Mouse (Mus musculus) testis, postnatal 10 days (tissue): ENCODE data around the gene Hao1.

ENCODE experiments used
- DNase-seq: peaks from one replicate; pipeline ENCODE4 v3.0.0; 2021; ENCODE audit warnings: low spot score

Gene Hao1

GRCm38 (mm10) chr2:134554221-134554727, at the start of gene Hao1:
Hao1 (minus strand) TSS chr2:134554368.
- DNase-seq = no peak

GRCm38 (mm10) chr2:134591081-134591694, 37.0 kb upstream of the Hao1 start:
- no peak for DNase-seq

DNA sequence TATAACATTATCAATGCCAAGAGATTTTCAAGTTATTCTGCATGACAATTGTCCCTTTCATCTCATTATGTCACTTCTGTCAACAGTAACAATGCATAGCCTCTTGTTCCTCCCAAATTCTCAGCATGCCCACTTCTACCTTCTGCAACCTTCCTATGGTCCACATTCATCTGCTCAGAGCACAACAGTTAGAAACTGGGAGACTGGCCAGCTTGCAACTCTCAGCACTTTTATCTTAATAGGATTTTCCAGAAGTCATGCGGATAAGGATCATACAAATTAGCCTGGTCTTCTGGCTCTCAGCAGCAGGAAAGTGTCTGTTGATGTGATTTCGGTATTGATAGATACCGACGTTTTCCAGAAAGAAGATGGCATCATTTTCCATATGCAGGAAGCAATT, 31.1 kb upstream of the Hao1 start:
- DNase-seq = no peak

DNA sequence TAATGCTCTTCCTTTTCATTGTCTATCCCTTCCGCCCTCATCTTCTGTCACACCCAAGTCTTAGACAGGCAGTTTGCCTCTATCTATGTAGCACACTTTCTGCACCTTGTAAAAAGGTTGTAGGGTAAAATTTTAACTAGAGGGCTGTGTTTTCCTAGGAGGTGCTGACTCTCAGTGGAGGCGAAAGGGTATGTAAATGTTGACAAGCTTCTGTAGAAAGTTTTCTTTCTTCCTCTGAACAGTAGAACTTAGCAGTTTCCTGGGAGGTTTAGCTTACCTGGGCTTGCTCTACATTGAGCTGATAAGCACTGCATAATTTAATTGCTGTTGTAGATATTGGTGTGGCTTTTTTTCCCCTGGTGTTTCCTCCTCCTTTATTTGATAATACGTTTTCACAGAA, 5.3 kb upstream of the Hao1 start:
- no peak for DNase-seq

DNA sequence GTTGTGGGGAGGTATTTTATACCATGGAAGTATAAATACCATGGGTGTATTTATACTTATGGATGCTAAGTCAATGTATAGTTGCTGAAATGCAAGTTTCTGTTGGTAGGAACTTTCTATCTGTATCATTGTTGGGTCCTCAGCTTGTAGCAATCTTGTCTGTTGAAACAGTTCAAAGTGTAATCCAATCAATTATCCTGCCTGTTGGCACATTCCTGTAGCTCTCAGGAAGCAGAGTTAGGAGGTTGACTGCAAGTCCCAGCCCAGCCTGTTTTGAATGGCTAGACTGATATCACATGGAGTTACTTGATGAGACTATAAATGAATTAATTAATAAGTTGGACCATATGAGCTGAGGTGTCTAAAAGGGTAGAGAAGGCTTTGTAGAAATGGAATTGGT, 1.8 kb downstream of the Hao1 start:
- no peak for DNase-seq

- DNase-seq = peak; percentile 72
Observed at GRCm38 (mm10) chr2:134549770-134550169, 4.4 kb downstream of the Hao1 start.

DNA sequence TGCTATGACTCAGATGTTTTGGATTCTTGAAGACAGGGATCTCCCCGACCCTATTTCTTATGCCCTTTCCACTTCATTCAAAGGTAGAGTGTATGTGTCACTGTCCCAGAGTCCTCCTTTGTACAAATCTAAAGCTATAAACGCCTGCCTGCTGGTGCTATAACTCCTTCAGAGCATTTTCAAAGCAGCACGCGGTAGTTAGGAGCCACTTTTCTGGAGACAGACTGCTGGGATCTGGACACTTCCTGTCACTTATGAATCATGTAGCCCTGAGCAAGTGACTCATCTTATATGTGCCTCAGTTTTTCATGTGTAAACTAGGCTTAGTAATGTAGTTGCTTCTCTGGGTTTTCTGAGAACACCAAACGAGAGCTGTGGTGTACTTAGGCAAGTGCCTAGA, 9.1 kb downstream of the Hao1 start:
- DNase-seq = no peak

DNA sequence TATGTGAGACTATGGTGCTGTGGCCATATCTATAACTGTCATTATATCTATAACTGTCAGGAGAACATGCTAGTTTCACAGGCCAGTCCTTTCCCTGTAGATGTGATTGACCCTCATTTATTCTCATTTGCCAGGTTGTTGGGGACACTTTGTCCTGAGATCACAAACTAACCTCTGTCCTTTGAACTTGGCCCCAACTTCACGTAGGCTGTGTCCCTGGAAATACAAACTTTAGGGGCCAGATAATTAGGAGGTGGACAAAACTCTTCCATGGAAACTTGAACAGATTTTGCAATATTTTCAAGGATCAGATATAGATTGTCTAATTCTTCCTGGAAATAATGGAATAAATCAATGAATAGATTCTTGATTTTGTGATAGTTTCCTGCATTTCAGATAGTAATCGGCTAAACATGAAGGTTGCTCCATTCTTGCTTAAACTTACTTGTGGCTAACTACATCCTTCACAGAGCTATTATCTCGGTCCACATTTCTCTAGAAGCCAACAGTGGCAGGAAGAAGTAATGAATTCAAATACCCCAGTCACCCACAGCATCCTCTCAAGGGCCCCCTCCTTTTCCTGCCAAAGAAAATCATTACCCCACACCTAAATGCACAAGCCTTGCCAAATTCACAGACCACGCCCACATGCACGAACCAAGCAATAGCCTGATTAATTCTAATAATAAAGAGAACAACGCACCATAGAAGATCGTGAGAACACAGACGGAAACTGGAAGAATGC, 9.7 kb downstream of the Hao1 start:
- DNase-seq = no peak

DNA sequence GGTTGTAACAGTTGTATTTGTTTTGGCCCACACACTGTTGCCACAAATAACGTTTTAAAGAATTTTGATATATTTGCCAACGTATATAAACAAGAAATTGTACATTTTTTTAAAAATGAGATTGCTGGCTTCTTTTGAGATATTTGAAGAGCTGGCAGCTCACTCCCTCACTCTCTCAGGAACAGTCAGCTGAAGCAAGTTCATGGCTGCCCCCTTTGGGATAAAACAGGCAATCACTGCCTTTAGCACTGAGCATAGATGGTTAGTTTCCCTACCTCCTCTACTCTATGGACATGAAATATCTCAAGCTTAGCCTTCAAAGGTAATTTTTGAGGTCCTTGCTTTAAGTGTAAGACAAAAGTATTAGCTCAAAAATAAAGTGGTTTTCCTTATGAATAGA, 10.7 kb downstream of the Hao1 start:
- DNase-seq = no peak

DNA sequence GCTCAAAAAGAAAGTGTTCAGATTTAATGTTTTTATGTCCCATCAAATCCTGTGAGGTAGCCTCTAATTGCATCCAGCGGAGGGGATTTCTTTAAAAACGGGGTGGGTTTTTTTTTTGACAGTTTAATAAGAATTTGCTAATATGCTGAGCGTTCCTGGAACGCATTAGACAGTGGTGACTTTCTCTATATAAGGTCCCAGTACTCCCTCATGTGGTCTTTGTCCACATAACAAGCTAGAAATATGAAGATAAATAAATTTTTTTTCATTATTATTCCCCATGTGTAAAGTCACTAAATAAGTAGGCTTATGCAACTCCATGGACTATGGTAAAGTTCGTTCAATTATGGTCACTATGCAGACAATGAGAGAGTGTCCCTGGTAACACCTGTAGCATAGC, 13.1 kb downstream of the Hao1 start:
- no peak for DNase-seq

DNA sequence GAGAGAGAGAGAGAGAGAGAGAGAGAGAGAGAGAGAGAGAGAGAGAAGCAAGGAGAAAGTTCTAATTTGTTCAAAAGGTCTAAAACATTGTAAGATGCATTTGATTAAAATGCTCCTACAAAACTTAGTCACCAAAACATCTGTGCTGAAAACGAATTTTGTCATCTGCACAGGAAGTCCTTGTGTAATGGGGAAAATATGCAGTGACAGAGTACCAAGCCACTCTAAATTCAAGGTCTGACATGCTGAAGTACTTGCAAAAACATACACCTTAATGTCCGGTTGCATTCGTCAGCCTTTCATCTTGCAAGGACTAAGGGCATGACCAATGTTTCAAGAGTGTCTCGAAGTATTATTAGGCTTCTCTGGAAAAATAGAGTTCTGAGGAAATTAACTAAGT, 15.7 kb downstream of the Hao1 start:
- no peak for DNase-seq

GRCm38 (mm10) chr2:134528122-134528810, 25.9 kb downstream of the Hao1 start:
- no peak for DNase-seq

GRCm38 (mm10) chr2:134527419-134528114, 26.6 kb downstream of the Hao1 start:
- DNase-seq = no peak

GRCm38 (mm10) chr2:134518042-134518441, 36.1 kb downstream of the Hao1 start:
- no peak for DNase-seq

GRCm38 (mm10) chr2:134499777-134500176, 54.4 kb downstream of the Hao1 start:
- no peak for DNase-seq

DNA sequence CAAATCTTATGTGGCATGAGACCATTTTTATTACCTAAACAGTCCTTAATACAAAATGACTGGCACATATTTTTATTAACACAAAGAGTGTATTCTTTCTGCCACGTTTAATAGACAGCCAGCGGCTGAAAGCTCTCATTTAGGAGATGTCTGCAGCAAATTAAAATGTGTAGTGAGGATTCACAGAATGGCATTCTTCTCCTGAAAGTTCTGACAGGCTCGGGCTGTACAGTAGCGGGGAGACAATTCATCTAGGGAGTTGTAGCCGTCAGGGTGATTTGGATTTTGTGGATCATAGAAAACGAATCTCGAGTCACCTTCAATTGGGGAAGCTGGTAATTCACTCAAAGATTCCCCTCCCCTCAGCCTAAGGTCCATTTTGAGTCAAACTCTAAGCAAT, 55.7 kb downstream of the Hao1 start:
- DNase-seq = no peak

DNA sequence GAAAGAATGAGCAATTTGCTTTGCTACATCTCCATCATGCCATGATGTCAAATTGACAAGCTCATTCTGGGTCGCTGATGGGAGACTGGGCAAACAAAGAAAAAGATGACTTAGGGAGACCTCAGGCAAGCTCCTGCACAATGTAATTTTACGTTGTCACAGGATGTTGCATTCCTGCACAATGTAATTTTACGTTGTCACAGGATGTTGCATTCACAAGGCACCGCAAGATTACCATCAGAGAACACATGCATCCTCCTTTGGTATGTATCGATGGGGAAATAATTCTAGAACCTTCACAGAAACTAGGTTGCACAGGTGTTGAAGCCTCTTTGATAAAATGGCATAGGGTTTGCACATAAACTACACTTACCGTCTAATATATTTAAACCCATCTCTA, 65.5 kb downstream of the Hao1 start:
- no peak for DNase-seq

DNA sequence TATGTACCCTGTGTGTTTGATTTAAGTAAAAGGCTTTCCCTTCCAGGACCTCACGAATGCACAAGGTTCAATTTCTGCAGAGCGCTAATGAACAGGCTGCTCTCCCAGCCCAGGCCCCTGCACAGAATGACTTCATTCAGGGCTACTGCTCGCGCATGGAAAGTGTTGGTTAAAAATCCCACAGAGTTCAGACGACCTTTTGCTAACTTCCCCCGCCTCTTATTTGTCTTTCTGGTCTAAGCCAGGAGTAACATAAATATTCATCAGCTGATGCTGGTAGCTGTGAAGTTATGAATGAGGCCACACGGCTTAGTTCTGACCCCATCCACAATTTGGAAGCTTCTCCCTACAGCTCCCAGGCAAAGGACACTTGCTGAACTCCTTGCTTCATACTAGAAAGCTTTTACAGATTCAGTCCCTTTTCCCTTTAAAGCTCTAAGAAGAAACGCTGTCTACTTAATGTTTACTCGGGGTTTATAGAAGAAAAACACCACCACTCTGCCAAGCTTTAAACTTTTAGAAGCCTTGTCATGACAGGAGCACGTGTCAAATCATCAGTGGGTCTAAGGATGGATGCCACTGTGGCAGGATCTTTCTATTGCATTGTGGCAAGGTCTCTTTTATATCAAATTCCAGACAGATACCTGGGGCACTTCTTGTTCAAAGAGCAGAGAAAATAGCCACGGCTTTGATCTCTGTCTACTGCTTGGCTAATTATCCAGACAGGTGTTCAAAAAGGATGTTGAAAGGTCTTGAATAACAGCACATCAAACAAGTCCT, 67.9 kb downstream of the Hao1 start:
- no peak for DNase-seq

GRCm38 (mm10) chr2:134482683-134483082, 71.5 kb downstream of the Hao1 start:
- no peak for DNase-seq

GRCm38 (mm10) chr2:134481759-134482158, 72.4 kb downstream of the Hao1 start:
- peak; percentile 75 for DNase-seq

- DNase-seq = no peak
Observed at GRCm38 (mm10) chr2:134481174-134481573, 73.0 kb downstream of the Hao1 start.

- DNase-seq = no peak
Observed at GRCm38 (mm10) chr2:134465132-134465531, 89.0 kb downstream of the Hao1 start.
